8 mouse cellular contexts compared by ENCODE assay signal in genomic region chr16:11418183-11418588, GRCm38 (mm10).
DNase-seq lines count a peak whose midpoint lies in the region; ATAC-seq lines count a peak whose summit lies in the region.

No protein-coding gene starts in this region.

- ATAC-seq in common myeloid progenitor, adult 5-6 weeks (replicated peaks; ENCODE audit: low read depth, poor library complexity, severe bottlenecking), result peak; percentile 75

- peak; percentile 50 for DNase-seq in gastrocnemius, adult 18-20 months (ENCODE audit: low spot score)
- no peak for DNase-seq in gastrocnemius, postnatal 25 days
- DNase-seq in T-cell, adult 2 months (ENCODE audit: low spot score), result peak; percentile 47
- DNase-seq in heart, postnatal 10 days, result peak; percentile 59 to 69
- peak; percentile 61 to 70 for DNase-seq in kidney, postnatal 4 days
- DNase-seq in lung, postnatal 25 days (ENCODE audit: low spot score), result peak; percentile 56
- DNase-seq in retina, postnatal 7 days (ENCODE audit: low read depth, low spot score), result peak; percentile 53

- intact Hi-C loops in heart, postnatal 10 days (cut with DNase I), result loop anchor here (2.0 to 10.0 kb wide), 7 partner anchors 95 to 543 kb away; partner anchors contain the start of genes Rsl1d1, Snx29 and Zc3h7a
